Mouse (Mus musculus) spleen, adult 18-20 months (tissue): Measurements from ENCODE around the gene Ccdc163.

Experiments used
- DNase-seq, 2 experiments: peaks; one replicate each; pipeline ENCODE4 v3.0.0; 2022; ENCODE audit warnings: mixed read lengths in 2 of 2

Gene Ccdc163

GRCm38 (mm10) chr4:116707666-116708065, 643 bp upstream of the Ccdc163 start:
- no peak for DNase-seq

- DNase-seq: no peak
Observed at GRCm38 (mm10) chr4:116708791-116709390, 582 bp downstream of the Ccdc163 start.

- no peak for DNase-seq
Observed at GRCm38 (mm10) chr4:116710154-116710553, 1.8 kb downstream of the Ccdc163 start.

GRCm38 (mm10) chr4:116712536-116712935, 4.2 kb downstream of the Ccdc163 start:
- DNase-seq: no peak

GRCm38 (mm10) chr4:116719396-116719795, 11.1 kb downstream of the Ccdc163 start:
- peak in 1 of 2 experiments; percentile 56 for DNase-seq

GRCm38 (mm10) chr4:116720343-116721097, 12.2 kb downstream of the Ccdc163 start, which contains the start of gene Tesk2:
TSS of gene Tesk2 (plus strand) at chr4:116720948.
- DNase-seq: peak; percentile 74 to 85

- DNase-seq: no peak
Observed at GRCm38 (mm10) chr4:116721098-116721628, 12.9 kb downstream of the Ccdc163 start.

GRCm38 (mm10) chr4:116722230-116722629, 13.9 kb downstream of the Ccdc163 start:
- no peak for DNase-seq

GRCm38 (mm10) chr4:116725444-116725843, 17.1 kb downstream of the Ccdc163 start:
- no peak for DNase-seq

- DNase-seq: no peak
Observed at GRCm38 (mm10) chr4:116727401-116727800, 19.1 kb downstream of the Ccdc163 start.

GRCm38 (mm10) chr4:116729532-116729931, 21.2 kb downstream of the Ccdc163 start:
- DNase-seq: no peak

- no peak for DNase-seq
Observed at GRCm38 (mm10) chr4:116731077-116731476, 22.8 kb downstream of the Ccdc163 start.

GRCm38 (mm10) chr4:116732355-116732754, 24.0 kb downstream of the Ccdc163 start:
- no peak for DNase-seq

- no peak for DNase-seq
Observed at GRCm38 (mm10) chr4:116734996-116735395, 26.7 kb downstream of the Ccdc163 start.

- DNase-seq: no peak
Observed at GRCm38 (mm10) chr4:116738972-116739751, 30.9 kb downstream of the Ccdc163 start.

GRCm38 (mm10) chr4:116749750-116750149, 41.4 kb downstream of the Ccdc163 start:
- no peak for DNase-seq

- no peak for DNase-seq
Observed at GRCm38 (mm10) chr4:116761914-116762313, 53.6 kb downstream of the Ccdc163 start.

- DNase-seq: no peak
Observed at GRCm38 (mm10) chr4:116764001-116764400, 55.7 kb downstream of the Ccdc163 start.

GRCm38 (mm10) chr4:116768510-116768909, 60.2 kb downstream of the Ccdc163 start:
- no peak for DNase-seq

GRCm38 (mm10) chr4:116769060-116769459, 60.8 kb downstream of the Ccdc163 start:
- no peak for DNase-seq

- no peak for DNase-seq
Observed at GRCm38 (mm10) chr4:116776391-116776790, 68.1 kb downstream of the Ccdc163 start.

GRCm38 (mm10) chr4:116777079-116777478, 68.8 kb downstream of the Ccdc163 start:
- DNase-seq: no peak

GRCm38 (mm10) chr4:116780541-116780940, 72.2 kb downstream of the Ccdc163 start:
- DNase-seq: no peak
